Mouse (Mus musculus) lung, embryonic 15.5 days (tissue): ENCODE measurements around the gene Kcna2. TPM values are rescaled to one million over a fixed set of nuclear protein-coding genes. Genes with fewer than 3 reads are reported as not detected.

Experiments used
- ATAC-seq: fragments of 200-750 bp; cut with Nextera tagmentation; 2 replicates; pipeline ENCODE4 v1.8.0; 2017; ENCODE audit warnings: moderate number of reproducible peaks, borderline replicate concordance; ENCODE audit not compliant: low FRiP score, low TSS enrichment; ENCODE audit errors: extremely low read depth
- H3K27ac ChIP-seq: fragments of 300-500 bp; sonication (generic); 2 replicates; pipeline ENCODE4 v1.5.1; 2015; ENCODE audit warnings: moderate library complexity, mild to moderate bottlenecking, inconsistent platforms
- H3K27me3 ChIP-seq: fragments of 300-500 bp; sonication (generic); 2 replicates; pipeline ENCODE4 v1.6.1; 2015; ENCODE audit warnings: inconsistent platforms
- H3K36me3 ChIP-seq: fragments of 300-500 bp; sonication (generic); 2 replicates; pipeline ENCODE4 v1.6.1; 2015; ENCODE audit warnings: inconsistent platforms
- H3K4me1 ChIP-seq: fragments of 300-500 bp; sonication (generic); 2 replicates; pipeline ENCODE4 v1.6.1; 2015; ENCODE audit warnings: inconsistent platforms
- H3K4me2 ChIP-seq: fragments of 300-500 bp; sonication (generic); 2 replicates; pipeline ENCODE4 v1.6.1; 2015; ENCODE audit warnings: inconsistent platforms, mild to moderate bottlenecking, moderate library complexity
- H3K4me3 ChIP-seq: fragments of 300-500 bp; sonication (generic); 2 replicates; pipeline ENCODE4 v1.5.1; 2015; ENCODE audit warnings: mild to moderate bottlenecking, inconsistent platforms
- H3K9ac ChIP-seq: fragments of 300-500 bp; sonication (generic); 2 replicates; pipeline ENCODE4 v1.6.1; 2015; ENCODE audit warnings: inconsistent platforms
- H3K9me3 ChIP-seq: fragments of 300-500 bp; sonication (generic); 2 replicates; pipeline ENCODE4 v1.6.1; 2016; ENCODE audit warnings: inconsistent platforms
- WGBS: fragments of 180-500 bp; shearing (Covaris S2); methylation state at CpG from one replicate; pipeline ENCODE4 v1.1.7; 2015; 5-methylcytosine and 5-hydroxymethylcytosine counted together
- polyA plus RNA-seq: library from polyadenylated mRNA; unstranded; fragments of >200 nt; fragmentation: Nextera tagmentation; extraction: Ambion mirVana; gene quantifications from 2 replicates; pipeline ENCODE4 v1.2.1, GENCODE M21; 2015

The Kcna2 gene
- polyA plus RNA-seq, 1 experiment from 2014 or later: 0.61 TPM

DNA sequence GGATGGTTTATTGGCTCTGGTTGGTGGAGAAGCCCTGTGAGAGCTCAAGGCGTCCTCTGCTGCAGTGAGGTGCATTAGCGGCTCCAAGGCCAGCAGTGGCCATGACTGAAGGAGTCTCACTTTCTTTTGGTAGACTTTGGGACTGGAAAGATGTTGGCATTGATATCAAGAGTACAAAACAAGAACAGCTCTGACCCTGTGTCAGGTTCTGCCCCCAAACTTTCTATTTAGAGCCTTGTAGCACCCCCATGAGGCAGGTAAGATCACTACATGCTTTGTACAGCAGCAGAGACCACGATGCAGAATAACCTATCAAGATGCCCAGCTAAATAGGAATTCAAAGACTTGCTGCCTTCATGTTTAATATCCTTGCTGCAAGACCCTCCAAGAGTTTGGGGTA lies 58.5 kb downstream of the Kcna2 start:
- Histone ChIP-seq H3K4me3 (no peak overlapping the region), H3K4me1 (0 out of 2 replicates have a peak, but pooled peaks cover 3% of the 10 kb centered on the region), H3K36me3 (no peaks in the 10 kb centered on the region), H3K27me3 (peaks cover 14% of the 10 kb centered on the region; the same call in 1 of the 2 replicates), H3K27ac (no peak overlapping the region), H3K9ac (no peak overlapping the region), H3K4me2 (peak overlapping the region; percentile 41), H3K9me3 (no peaks in the 10 kb centered on the region)
- 51% methylated on average over 3 of the region's 3 CpGs for WGBS
- no peak for ATAC-seq

- Histone ChIP-seq H3K4me2 (peak overlapping the region; percentile 41), H3K9ac (no peak overlapping the region), H3K36me3 (no peaks in the 10 kb centered on the region), H3K9me3 (no peaks in the 10 kb centered on the region), H3K4me1 (0 out of 2 replicates have a peak, but pooled peaks cover 3% of the 10 kb centered on the region), H3K4me3 (no peak overlapping the region), H3K27ac (no peak overlapping the region), H3K27me3 (peaks cover 14% of the 10 kb centered on the region; the same call in 1 of the 2 replicates)
- peak; percentile 68; the same call in 1 of the 2 replicates for ATAC-seq
- WGBS: 4% methylated on average over 17 of the region's 17 CpGs
Observed at GRCm38 (mm10) chr3:107159859-107160324, 58.9 kb downstream of the Kcna2 start.

- H3K9ac ChIP-seq: no peak overlapping the region
- H3K36me3 ChIP-seq: no peaks in the 10 kb centered on the region
- no peak for ATAC-seq
- H3K4me3 ChIP-seq: no peak overlapping the region
- H3K27me3 ChIP-seq: peaks cover 14% of the 10 kb centered on the region; the same call in 1 of the 2 replicates
- 83% methylated on average over 2 of the region's 2 CpGs for WGBS
- H3K27ac ChIP-seq: no peak overlapping the region
- H3K4me2 ChIP-seq: no peak overlapping the region
- H3K9me3 ChIP-seq: no peaks in the 10 kb centered on the region
- 0 out of 2 replicates have a peak, but pooled peaks cover 3% of the 10 kb centered on the region for H3K4me1 ChIP-seq
Observed at GRCm38 (mm10) chr3:107162741-107163140, 61.8 kb downstream of the Kcna2 start.

Other genes with a start within 250 kb of the Kcna2 start
- gene Kcna3, start 65.0 kb upstream of the Kcna2 start, polyA plus RNA-seq: 3.0 and 3.5 TPM in 2 replicates
- gene Kcna10, start 81.9 kb downstream of the Kcna2 start, polyA plus RNA-seq: not detected in 2 replicates
- 93.2 and 98.0 TPM in 2 replicates for gene Cym, start 120.6 kb downstream of the Kcna2 start, polyA plus RNA-seq
- gene A630076J17Rik, start 129.5 kb downstream of the Kcna2 start, polyA plus RNA-seq: 0.15 and 0.44 TPM in 2 replicates
- not detected in 2 replicates for gene Prok1, start 138.6 kb downstream of the Kcna2 start, polyA plus RNA-seq
- 187 and 188 TPM in 2 replicates for gene Lamtor5, start 177.7 kb downstream of the Kcna2 start, polyA plus RNA-seq
- 2.5 and 2.6 TPM in 2 replicates for gene Slc16a4, start 190.1 kb downstream of the Kcna2 start, polyA plus RNA-seq
- 15.0 and 15.4 TPM in 2 replicates for gene Rbm15, start 232.5 kb downstream of the Kcna2 start, polyA plus RNA-seq